Mouse (Mus musculus) embryonic facial prominence, embryonic 10.5 days (tissue): ENCODE results near the gene Tktl2. TPM values are rescaled to one million over a fixed set of nuclear protein-coding genes. Genes with fewer than 3 reads are reported as not detected.

Experiments
- polyA plus RNA-seq: library from polyadenylated mRNA; unstranded; fragments of >200 nt; fragmentation: Nextera tagmentation; extraction: Ambion mirVana; gene quantifications from 2 replicates; pipeline ENCODE4 v1.2.1, GENCODE M21; 2016

Tktl2 gene
- polyA plus RNA-seq, 1 experiment from 2014 or later = not detected

Other genes starting within 250 kb of the Tktl2 start
- gene Tma16, start 25.2 kb upstream of the Tktl2 start, polyA plus RNA-seq = 20.5 and 23.0 TPM in 2 replicates
- 0.06 TPM in 1 of 2 replicates, not detected in the other for gene Npy5r, start 176.4 kb downstream of the Tktl2 start, polyA plus RNA-seq
- gene Npy1r, start 185.4 kb downstream of the Tktl2 start, polyA plus RNA-seq = 0.21 and 0.31 TPM in 2 replicates